Mouse (Mus musculus) liver, embryonic 14.5 days (tissue): ENCODE results near the gene Akr1d1. TPM values are rescaled to one million over a fixed set of nuclear protein-coding genes. Genes with fewer than 3 reads are reported as not detected.

ENCODE experiments used
- ATAC-seq: fragments of 200-750 bp; cut with Nextera tagmentation; 2 replicates; pipeline ENCODE4 v1.8.0; 2017; ENCODE audit warnings: moderate number of reproducible peaks, mild to moderate bottlenecking, moderate library complexity; ENCODE audit not compliant: insufficient read depth
- DNase-seq, 3 experiments: peaks; one replicate each; pipeline ENCODE4 v3.0.0-alpha.2; 2012 to 2013; ENCODE audit warnings: low read depth in 3 of 3, low spot score in 3 of 3
- H3K27ac ChIP-seq: fragments of 300-500 bp; sonication (generic); 2 replicates; pipeline ENCODE4 v1.5.1; 2014; ENCODE audit warnings: moderate library complexity, mild to moderate bottlenecking, control low read depth, inconsistent platforms
- H3K27me3 ChIP-seq: fragments of 300-500 bp; sonication (generic); 2 replicates; pipeline ENCODE4 v1.6.1; 2014; ENCODE audit warnings: mild to moderate bottlenecking, low read length, moderate library complexity; ENCODE audit not compliant: control insufficient read depth, insufficient read depth
- H3K36me3 ChIP-seq: fragments of 300-500 bp; sonication (generic); replicated peaks from 2 replicates; pipeline ENCODE4 v1.6.1; 2014; ENCODE audit warnings: low read depth; ENCODE audit not compliant: control insufficient read depth, insufficient read depth
- H3K4me1 ChIP-seq, 2 experiments: fragments of 200-500 bp in 1 of 2; fragments of 300-500 bp in 1 of 2; sonication (generic) in 1 of 2; replicated peaks; 2 replicates each; pipeline ENCODE4 v1.6.1; 2012 to 2014; ENCODE audit warnings: antibody characterized with exemption in 1 of 2, inconsistent platforms in 1 of 2, low read length in 1 of 2; ENCODE audit not compliant: control insufficient read depth in 2 of 2, insufficient read depth in 2 of 2
- H3K4me2 ChIP-seq: fragments of 300-500 bp; sonication (generic); 2 replicates; pipeline ENCODE4 v1.6.1; 2014; ENCODE audit warnings: low read depth, mild to moderate bottlenecking, control low read depth, moderate library complexity
- H3K4me3 ChIP-seq, 2 experiments: fragments of 200-500 bp in 1 of 2; fragments of 300-500 bp in 1 of 2; sonication (generic) in 1 of 2; 2 replicates each; pipeline ENCODE4 v1.5.1; 2012 to 2014; ENCODE audit warnings: low read depth in 2 of 2, low read length in 2 of 2, mild to moderate bottlenecking in 2 of 2, control low read depth in 1 of 2, inconsistent platforms in 1 of 2, moderate library complexity in 1 of 2; ENCODE audit not compliant: insufficient read depth in 1 of 2
- H3K9ac ChIP-seq: fragments of 300-500 bp; sonication (generic); replicated peaks from 2 replicates; pipeline ENCODE4 v1.6.1; 2014; ENCODE audit warnings: mild to moderate bottlenecking, control low read depth, moderate library complexity
- H3K9me3 ChIP-seq: fragments of 300-500 bp; sonication (generic); 2 replicates; pipeline ENCODE4 v1.6.1; 2016; ENCODE audit warnings: low read length, mixed read lengths; ENCODE audit not compliant: control insufficient read depth
- CTCF ChIP-seq: IDR thresholded peaks from 2 replicates; pipeline ENCODE4 v1.5.1; 2016; ENCODE audit warnings: antibody characterized with exemption, low read depth, control low read depth
- EP300 ChIP-seq: IDR thresholded peaks from 2 replicates; pipeline ENCODE4 v1.6.1; 2016; ENCODE audit warnings: antibody characterized with exemption, low read depth
- WGBS: fragments of 180-500 bp; shearing (Covaris S2); extraction: QIAGEN DNeasy Blood & Tissue Kit; methylation state at CpG from one replicate; pipeline ENCODE4 v1.1.7; 2014; ENCODE audit not compliant: insufficient replicate concordance; 5-methylcytosine and 5-hydroxymethylcytosine counted together
- polyA plus RNA-seq, 2 experiments: library from polyadenylated mRNA; depleted of rRNA in 1 of 2; stranded (reverse) in 1 of 2; unstranded in 1 of 2; fragments of >200 nt; fragmentation: Nextera tagmentation in 1 of 2; extraction: Ambion mirVana in 1 of 2; gene quantifications; 2 replicates each; pipeline versions ENCODE4 v1.2.1 to v1.2.3; 2012 to 2014

The Akr1d1 gene
- polyA plus RNA-seq, 2 experiments, result 1.7 to 2.5 TPM

DNA sequence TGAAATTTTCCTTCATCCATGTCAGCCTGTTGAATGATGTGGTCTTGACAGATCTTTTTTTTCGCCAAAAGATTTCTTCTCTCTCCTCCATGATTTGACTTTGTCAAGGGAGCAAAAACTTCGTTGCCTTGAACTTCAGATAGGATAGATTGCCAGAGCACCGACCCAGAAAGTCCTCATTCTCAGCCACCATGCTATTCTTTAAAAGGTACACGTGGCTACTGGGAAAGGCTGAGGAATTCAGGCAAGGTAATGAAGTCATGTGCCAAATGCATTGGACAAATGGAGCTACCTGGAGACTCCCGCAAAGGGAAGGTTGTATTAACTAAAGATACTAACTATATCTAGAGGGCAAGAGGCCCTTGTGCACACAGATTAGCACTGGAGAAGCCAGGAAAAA, 8.8 kb downstream of the Akr1d1 start:
- Histone ChIP-seq H3K36me3 (no peaks in the 10 kb centered on the region), H3K4me2 (no peak overlapping the region), H3K27ac (no peak overlapping the region), H3K4me3 (no peak overlapping the region), H3K27me3 (no peaks in the 10 kb centered on the region), H3K4me1 (peaks cover 0 to 10% of the 10 kb centered on the region in 2 experiments; a peak in 1 of 4 replicates), H3K9ac (no peak overlapping the region), H3K9me3 (no peaks in the 10 kb centered on the region)
- WGBS, result 59% methylated on average over 5 of the region's 5 CpGs
- DNase-seq, result no peak
- TF ChIP-seq EP300, result no peak
- no peak for TF ChIP-seq CTCF
- ATAC-seq, result no peak

DNA sequence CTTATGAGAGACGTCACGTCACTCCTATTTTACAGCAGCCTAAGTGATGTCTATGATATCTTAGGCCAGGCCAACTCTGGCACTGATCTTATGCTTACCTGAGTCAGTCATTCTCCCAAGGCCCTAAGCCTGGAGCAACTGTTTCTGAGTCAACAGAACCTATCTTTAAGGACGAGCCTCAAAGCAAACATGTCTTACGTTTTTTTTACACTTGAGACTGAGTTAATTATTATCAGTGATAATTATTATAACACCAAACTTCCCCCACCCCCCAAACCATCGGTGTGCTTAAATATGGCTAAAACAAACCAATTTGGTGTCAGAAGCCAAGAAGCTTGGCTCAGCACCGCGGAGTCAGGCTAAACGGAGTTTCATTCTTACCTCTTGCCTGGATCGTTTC, 9.4 kb downstream of the Akr1d1 start:
- DNase-seq, result no peak
- ATAC-seq, result no peak
- H3K36me3 ChIP-seq, result no peaks in the 10 kb centered on the region
- H3K27ac ChIP-seq, result no peak overlapping the region; the same call in 1 of the 2 replicates
- peaks cover 0 to 10% of the 10 kb centered on the region in 2 experiments; a peak in 1 of 4 replicates for H3K4me1 ChIP-seq
- H3K4me3 ChIP-seq, result no peak overlapping the region
- H3K27me3 ChIP-seq, result no peaks in the 10 kb centered on the region
- 66% methylated on average over 9 of the region's 9 CpGs for WGBS
- no peaks in the 10 kb centered on the region for H3K9me3 ChIP-seq
- no peak overlapping the region for H3K9ac ChIP-seq
- H3K4me2 ChIP-seq, result 0 out of 2 replicates have a peak overlapping the region, but pooled peaks have one; percentile 4
- TF ChIP-seq CTCF (no peak), EP300 (no peak)

DNA sequence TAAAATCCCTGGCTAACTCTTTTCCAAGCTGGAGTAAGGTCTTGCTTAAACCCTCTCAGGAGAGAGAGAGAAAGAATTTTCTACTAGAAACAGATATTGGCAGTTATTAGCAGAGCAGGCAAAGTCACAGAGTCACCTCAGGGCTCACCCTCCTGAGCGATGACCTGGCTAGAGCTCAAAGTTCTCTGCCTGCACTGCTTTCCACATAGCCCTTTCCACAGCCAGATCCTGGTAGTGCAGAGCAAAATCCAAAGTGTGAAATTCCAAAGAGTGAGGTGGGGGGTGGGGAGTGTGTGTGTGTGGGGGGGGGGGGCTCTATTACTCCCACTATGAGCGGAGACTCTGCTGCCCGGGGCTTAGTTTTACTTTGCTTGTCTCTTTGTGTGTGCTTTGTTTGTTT, 10.1 kb downstream of the Akr1d1 start:
- no peak for TF ChIP-seq EP300
- TF ChIP-seq CTCF, result no peak
- 60% methylated on average over 3 of the region's 3 CpGs for WGBS
- DNase-seq (peak in 1 of 3 experiments; percentile 20), ATAC-seq (peak; percentile 63)
- Histone ChIP-seq H3K4me3 (no peak overlapping the region), H3K9me3 (no peaks in the 10 kb centered on the region), H3K4me2 (no peak overlapping the region), H3K9ac (no peak overlapping the region), H3K27ac (no peak overlapping the region), H3K4me1 (peaks cover 0 to 10% of the 10 kb centered on the region in 2 experiments; a peak in 1 of 4 replicates), H3K27me3 (no peaks in the 10 kb centered on the region), H3K36me3 (no peaks in the 10 kb centered on the region)

GRCm38 (mm10) chr6:37541171-37541570, 11.2 kb downstream of the Akr1d1 start:
- H3K27me3 ChIP-seq, result no peaks in the 10 kb centered on the region
- H3K4me2 ChIP-seq, result no peak overlapping the region
- TF ChIP-seq EP300, result no peak
- no peak for TF ChIP-seq CTCF
- H3K9me3 ChIP-seq, result no peaks in the 10 kb centered on the region
- H3K36me3 ChIP-seq, result no peaks in the 10 kb centered on the region
- no peak overlapping the region for H3K27ac ChIP-seq
- no peak overlapping the region for H3K9ac ChIP-seq
- 62% methylated on average over 3 of the region's 3 CpGs for WGBS
- H3K4me1 ChIP-seq, result peaks cover 0 to 10% of the 10 kb centered on the region in 2 experiments; a peak in 1 of 4 replicates
- no peak overlapping the region for H3K4me3 ChIP-seq
- DNase-seq, result no peak
- ATAC-seq, result no peak

DNA sequence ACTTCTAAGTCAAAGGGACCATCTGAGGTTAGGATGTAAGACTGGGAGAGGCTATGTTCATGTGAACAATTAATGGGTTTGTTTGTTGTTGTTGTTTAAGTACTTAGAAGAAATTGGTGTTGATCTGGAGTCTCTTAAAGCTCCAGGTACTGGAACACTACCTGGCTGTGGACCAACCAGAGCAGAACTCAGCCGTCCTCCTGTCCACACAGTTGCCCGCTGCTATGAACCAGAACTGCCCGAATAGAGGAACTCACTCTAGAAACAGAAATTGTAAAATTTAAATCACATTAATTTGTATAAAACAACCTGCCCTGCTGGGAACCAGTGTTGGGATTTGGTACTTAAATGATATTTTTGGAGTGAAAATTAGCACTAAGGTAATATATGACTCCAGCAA, 12.2 kb downstream of the Akr1d1 start:
- peaks cover 0 to 10% of the 10 kb centered on the region in 2 experiments; a peak in 1 of 4 replicates for H3K4me1 ChIP-seq
- no peak for DNase-seq
- no peak overlapping the region for H3K9ac ChIP-seq
- H3K4me2 ChIP-seq, result no peak overlapping the region
- no peaks in the 10 kb centered on the region for H3K27me3 ChIP-seq
- H3K9me3 ChIP-seq, result no peaks in the 10 kb centered on the region
- no peak overlapping the region for H3K27ac ChIP-seq
- TF ChIP-seq CTCF (no peak), EP300 (no peak)
- H3K36me3 ChIP-seq, result no peaks in the 10 kb centered on the region
- WGBS, result 75% methylated on average over 3 of the region's 3 CpGs
- ATAC-seq, result no peak
- H3K4me3 ChIP-seq, result no peak overlapping the region
